Mouse (Mus musculus): ENCODE measurements at regions not wholly inside any gene's neighbourhood (a gene's known extent, or its start where the extent isn't known, plus 50 kb on each side); places are given as distances from the start of the nearest gene placed in this dataset.

DNA sequence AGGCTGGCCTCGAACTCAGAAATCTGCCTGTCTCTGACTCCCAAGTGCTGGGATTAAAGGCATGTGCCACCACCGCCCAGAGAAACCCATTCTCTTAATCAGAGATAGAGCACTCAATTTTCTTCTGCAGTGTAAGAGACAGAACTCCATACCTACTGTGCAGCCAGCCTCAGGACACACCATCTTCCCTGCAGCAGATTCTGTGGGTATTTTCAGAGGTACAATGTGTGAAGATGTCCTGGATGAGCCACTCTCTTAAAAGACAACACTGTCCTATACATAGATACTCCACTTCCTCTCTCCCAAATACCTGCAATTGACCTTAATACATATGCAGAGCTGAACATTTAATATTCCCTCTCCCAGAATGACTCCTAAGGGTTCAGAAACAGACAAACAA lies 111.5 kb downstream of the Nr1d2 start:
- no peak for DNase-seq (ENCODE audit: low spot score in 2 of 2)

DNA sequence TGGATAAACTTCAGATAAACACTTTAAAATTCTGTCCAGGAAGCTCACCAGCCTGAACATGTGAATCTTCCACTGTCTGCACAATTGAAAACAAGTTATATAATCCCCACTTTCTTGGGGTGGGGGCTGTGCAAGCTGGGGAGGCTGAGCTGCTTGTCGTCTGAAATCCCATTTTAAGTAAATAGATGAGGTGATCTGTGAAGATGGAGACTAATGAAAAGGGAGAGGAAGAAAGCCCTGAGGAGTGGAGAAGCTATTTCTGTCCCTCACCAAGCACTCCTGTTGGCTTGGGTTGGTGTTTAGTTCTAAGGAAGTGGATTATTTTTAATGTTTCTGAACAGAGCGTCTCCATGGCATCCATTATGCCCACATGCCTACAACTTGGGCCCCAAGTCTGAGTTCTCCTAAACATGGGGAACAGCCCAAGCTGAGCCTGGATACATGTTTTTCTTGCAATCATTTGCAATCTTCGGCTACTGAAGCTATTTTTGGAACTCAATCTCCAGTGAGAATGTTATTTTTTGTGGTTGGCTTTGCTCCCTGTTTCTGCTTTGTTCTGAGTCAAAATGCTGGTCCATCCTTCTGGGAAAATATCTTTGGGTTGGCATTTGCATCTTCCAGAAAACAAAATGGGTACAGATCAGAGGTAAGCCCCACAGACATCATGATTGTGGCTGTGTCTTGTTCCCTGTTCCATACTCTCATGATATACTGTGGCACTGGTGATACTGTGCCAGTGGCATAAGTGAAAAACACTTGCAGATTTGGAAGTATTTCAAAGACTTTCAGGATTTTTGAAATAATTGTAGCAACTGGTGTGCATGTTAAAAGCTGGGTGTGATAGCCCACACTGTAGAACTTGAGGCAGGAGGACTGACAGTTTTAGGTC lies 131.8 kb downstream of the Nr1d2 start:
- DNase-seq (ENCODE audit: low spot score in 2 of 2), result peak; percentile 53 to 70

DNA sequence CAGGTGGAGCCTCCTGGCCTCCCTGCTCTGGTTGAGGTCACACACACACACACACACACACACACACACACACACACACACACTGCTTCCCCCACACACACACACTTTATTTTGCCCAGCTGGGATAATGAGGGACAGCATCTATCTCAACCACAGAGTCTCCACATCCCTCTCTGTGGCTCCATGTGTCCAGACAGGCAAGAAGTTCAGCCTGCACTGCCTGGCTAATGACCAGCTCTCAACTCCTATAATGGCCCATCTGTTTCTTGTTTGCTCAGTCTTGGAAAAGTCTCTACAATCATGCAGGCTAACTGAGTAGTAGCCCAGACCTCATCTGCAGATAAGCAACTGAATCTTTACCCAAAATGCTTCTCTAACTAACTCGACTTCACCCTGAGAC lies 133.3 kb downstream of the Nr1d2 start:
- no peak for DNase-seq (ENCODE audit: low spot score in 2 of 2)

DNA sequence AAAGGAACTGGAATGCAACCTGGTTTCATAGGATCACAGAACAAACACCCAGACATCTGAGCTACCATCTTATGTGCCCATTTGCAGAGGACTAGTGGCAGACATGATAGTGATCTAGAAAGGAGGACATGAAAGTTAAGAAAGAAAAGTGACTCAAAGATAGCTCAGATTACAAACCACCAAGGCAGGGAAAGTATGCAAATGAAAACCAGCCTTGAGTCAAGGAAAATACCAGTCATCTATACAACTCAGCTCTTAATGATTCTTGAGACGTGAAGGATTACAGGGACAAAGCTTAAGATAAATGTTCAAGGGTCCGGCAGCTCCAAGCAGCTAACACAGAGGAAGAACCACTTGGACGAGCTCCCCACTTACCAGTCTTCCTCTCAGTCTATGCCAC lies 138.7 kb downstream of the Nr1d2 start:
- DNase-seq (ENCODE audit: low spot score in 2 of 2), result no peak
